Mouse (Mus musculus): Measurements from ENCODE around the gene Prkrip1. TPM values are rescaled to one million over a fixed set of nuclear protein-coding genes. Genes with fewer than 3 reads are reported as not detected.
"Not testable (repeated sequence)": the region's sequence is repeated elsewhere in the genome, so short reads cannot be mapped to it uniquely, and the experiment has no call there.

Gene Prkrip1
- polyA plus RNA-seq, 1 experiment from 2014 or later = 55.6 TPM

DNA sequence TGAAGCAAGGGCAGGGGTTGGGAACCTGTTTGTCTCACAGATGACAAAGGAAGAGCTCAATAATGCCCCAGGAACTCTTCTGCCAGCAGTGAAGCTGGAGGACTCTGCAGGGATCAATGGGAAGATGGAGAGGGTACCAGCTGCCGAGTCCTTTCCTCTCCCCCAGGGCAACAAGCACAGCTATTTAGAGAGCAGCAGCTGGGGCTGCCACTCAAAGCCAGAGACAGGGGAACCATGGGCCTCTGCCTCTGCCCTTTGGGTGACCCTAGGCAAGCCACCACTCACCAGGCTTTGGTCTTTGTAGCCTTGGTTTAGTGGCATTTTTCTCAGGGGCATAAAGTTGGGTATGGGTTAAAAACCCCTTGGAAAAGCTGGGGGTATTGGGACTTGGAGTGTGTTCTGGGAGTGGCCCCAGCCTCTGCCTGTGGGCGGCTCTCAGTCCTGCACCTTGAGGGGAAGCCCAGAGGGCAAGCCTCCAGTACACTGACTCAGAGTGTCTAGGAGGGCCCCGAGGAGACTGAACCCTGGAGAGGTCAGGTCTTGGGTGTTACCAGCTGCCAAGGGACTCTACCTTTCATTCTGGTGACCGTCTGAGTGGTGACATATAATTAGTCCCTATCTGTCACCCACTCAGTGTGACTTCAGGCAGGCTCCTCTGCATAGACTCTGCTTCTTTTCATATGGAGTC is 31.7 kb upstream of the Prkrip1 start:
- Histone ChIP-seq H3K4me1 (peaks cover 7% of the 10 kb centered on the region; the same call in 1 of the 2 replicates), H3K27ac (no peak overlapping the region), H3K4me3 (no peak overlapping the region), H3K27me3 (replicated peaks) (no peaks in the 10 kb centered on the region), H3K36me3 (replicated peaks) (0 out of 2 replicates have a peak, but pooled peaks cover 11% of the 10 kb centered on the region), H3K9ac (no peak overlapping the region), H3K4me2 (no peak overlapping the region), H3K9me3 (no peaks in the 10 kb centered on the region)
- ATAC-seq (replicated peaks) = no peak
- 66% methylated on average over 4 of the region's 4 CpGs for WGBS

DNA sequence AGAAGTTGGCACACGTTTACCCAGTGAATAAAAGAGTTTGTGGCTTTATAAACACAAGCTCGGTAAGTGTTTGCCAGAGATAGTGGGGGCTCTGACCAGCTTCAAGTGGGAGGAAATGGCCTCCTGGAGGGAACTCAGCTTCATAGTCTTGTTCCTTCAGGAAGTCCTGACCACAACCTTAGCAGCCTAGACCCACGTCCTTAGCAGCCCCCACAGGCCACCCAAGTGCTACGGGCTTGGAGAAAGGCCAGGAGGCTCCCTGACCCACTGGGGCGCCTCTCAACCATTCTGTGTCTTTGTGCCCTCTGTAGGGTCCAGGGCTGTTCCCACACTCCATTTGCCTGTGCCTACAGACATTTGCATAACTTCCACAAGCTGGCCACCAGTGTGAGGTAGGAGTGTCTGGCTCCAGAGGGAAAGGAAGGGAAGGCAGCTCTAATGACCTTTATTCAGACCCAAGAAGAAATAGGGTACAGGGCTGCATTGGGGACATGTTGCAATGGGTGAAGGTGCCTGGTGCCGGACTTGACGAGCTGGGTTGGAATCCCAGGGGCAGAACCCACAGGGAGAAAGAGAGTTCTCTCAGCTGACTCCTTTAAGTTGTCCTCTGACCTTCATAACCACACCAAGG is 27.6 kb upstream of the Prkrip1 start:
- Histone ChIP-seq H3K4me2 (no peak overlapping the region), H3K27me3 (replicated peaks) (no peaks in the 10 kb centered on the region), H3K4me3 (no peak overlapping the region), H3K4me1 (no peaks in the 10 kb centered on the region), H3K9ac (no peak overlapping the region), H3K27ac (no peak overlapping the region), H3K9me3 (no peaks in the 10 kb centered on the region), H3K36me3 (replicated peaks) (peaks cover 30% of the 10 kb centered on the region)
- 80% methylated on average over 7 of the region's 7 CpGs for WGBS
- ATAC-seq (replicated peaks) = no peak

DNA sequence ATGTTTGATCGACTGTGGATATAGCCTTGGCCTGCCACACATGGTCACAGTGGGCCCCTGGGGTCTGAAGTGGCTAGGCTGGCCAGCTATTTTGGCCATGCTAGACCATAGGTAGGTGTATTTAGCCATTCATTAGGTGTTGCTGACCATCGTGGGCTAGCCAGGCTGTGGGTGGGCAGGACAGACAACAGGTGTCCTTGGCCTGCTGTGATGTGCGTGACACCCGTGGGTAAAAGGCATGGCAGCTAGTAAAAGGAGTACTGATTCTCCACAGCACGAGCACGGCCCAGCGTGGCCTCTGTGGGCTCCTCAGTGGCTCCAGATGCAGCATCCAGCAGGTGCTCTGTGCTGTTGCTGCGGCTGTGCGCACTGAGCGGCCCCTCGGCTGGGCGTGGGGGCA is 19.8 kb upstream of the Prkrip1 start:
- H3K4me1 ChIP-seq = no peaks in the 10 kb centered on the region
- H3K27me3 ChIP-seq (replicated peaks) = no peaks in the 10 kb centered on the region
- 84% methylated on average over 12 of the region's 12 CpGs for WGBS
- no peak overlapping the region for H3K4me3 ChIP-seq
- H3K4me2 ChIP-seq = no peak overlapping the region
- ATAC-seq (replicated peaks) = no peak
- no peak overlapping the region for H3K9ac ChIP-seq
- no peaks in the 10 kb centered on the region for H3K9me3 ChIP-seq
- peaks cover 36% of the 10 kb centered on the region for H3K36me3 ChIP-seq (replicated peaks)
- H3K27ac ChIP-seq = no peak overlapping the region

DNA sequence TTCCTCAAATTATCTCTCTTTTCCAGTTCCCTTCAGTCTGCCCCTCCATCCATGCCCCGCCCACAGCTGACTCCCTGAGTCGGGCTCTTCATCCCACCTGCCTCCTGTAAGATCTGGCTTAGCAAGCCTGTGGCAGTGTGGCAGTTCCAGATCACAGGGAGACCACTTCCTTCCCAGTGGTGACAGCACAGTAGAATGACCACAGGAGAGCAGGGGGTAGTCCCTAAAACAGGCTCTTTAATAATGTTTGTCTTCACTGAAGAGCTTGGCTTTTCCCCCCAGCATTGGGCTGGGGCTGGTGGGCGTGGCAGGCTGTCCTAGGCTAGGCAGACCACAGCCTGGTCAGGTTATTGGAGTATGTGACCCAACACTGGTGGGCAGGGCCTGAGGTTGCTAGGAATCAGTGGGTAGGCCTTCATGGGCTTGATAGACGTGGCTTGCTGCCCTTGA is 19.2 kb upstream of the Prkrip1 start:
- H3K4me2 ChIP-seq = no peak overlapping the region
- H3K4me3 ChIP-seq = no peak overlapping the region
- H3K4me1 ChIP-seq = no peaks in the 10 kb centered on the region
- WGBS = 74% methylated on average over 4 of the region's 4 CpGs
- H3K9me3 ChIP-seq = no peaks in the 10 kb centered on the region
- no peak for ATAC-seq (replicated peaks)
- peaks cover 29% of the 10 kb centered on the region for H3K36me3 ChIP-seq (replicated peaks)
- no peaks in the 10 kb centered on the region for H3K27me3 ChIP-seq (replicated peaks)
- H3K27ac ChIP-seq = no peak overlapping the region
- no peak overlapping the region for H3K9ac ChIP-seq

DNA sequence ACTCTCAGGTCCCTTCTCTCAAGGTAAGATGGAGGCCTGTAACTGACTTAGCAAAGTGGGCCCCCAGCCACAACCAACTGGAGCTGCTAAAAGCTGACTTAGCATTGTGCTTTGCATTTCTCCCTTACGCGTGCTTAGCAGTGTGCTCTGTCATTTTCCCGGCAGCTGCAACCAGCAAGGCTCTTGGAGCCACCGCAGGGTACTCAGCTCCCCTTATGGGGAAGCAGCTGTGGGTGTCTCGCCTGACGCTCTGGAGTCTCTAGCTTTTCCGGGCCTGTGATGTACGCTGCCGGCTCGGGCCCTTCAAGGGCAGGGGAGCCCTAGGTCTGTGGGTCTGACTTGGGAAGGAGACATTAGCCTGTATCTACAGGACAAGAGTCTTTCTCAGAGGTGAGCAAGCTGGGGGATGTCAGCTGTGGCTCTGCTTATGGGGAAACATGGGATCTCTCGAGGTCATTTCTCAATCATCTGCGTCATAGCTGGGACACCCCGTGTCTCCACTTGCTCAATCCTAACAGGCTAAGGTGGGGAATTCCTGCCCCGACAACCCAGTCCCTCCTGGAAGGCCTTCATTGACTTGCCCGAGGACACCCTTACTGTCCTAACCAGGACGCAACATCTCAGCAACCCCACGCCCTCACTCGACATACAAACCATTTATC is 18.4 kb upstream of the Prkrip1 start:
- WGBS = 85% methylated on average over 18 of the region's 18 CpGs
- H3K36me3 ChIP-seq (replicated peaks) = peaks cover 29% of the 10 kb centered on the region
- no peaks in the 10 kb centered on the region for H3K9me3 ChIP-seq
- no peaks in the 10 kb centered on the region for H3K4me1 ChIP-seq
- no peak overlapping the region for H3K27ac ChIP-seq
- no peak overlapping the region for H3K9ac ChIP-seq
- no peaks in the 10 kb centered on the region for H3K27me3 ChIP-seq (replicated peaks)
- no peak overlapping the region for H3K4me3 ChIP-seq
- no peak overlapping the region for H3K4me2 ChIP-seq
- no peak for ATAC-seq (replicated peaks)

DNA sequence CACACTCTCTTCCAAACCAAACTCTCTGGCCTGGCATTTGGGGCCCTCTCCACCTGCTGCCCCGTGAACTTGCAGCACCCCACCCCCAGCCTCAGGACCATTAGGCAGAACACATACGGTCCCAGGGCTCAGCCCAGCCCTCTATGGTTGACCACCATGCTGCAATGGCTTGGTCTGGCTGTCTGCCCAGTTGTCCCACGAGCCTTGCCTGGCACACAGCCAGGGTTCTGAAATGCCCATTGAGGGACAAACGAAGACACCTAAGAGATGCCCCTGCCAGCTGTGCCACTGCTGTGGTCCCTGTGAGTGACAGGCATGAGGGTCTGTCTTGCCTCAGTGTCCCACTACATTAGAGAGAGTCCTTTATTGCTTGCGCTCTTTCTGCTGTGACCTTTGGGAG is 17.2 kb upstream of the Prkrip1 start:
- ATAC-seq (replicated peaks) = no peak
- peaks cover 19% of the 10 kb centered on the region for H3K36me3 ChIP-seq (replicated peaks)
- no peak overlapping the region for H3K27ac ChIP-seq
- no peak overlapping the region for H3K9ac ChIP-seq
- H3K27me3 ChIP-seq (replicated peaks) = no peaks in the 10 kb centered on the region
- H3K4me3 ChIP-seq = no peak overlapping the region
- H3K4me2 ChIP-seq = no peak overlapping the region
- no peaks in the 10 kb centered on the region for H3K4me1 ChIP-seq
- no peaks in the 10 kb centered on the region for H3K9me3 ChIP-seq
- WGBS = 64% methylated on average over 5 of the region's 5 CpGs

DNA sequence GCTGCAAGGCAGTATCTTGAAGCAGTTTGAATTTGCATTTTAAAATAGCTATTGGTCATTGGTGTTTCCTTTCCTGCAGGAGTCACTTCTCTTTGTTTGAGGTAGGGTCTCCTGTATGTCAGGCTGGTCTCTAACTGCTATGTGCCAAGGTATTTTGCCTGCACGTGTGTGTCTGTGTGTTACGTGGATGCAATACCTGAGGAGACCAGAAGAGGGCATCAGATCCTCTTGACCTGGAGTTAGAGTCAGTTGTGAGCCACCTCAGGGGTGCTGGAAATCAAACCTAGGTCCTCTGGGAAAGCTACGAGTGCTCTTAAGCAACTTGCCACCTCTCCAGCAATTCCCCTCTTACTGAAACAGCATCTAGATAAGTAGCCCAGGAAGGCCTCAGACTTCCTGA is 16.4 kb upstream of the Prkrip1 start:
- no peak for ATAC-seq (replicated peaks)
- H3K4me3 ChIP-seq = no peak overlapping the region
- H3K27ac ChIP-seq = no peak overlapping the region
- 93% methylated on average over 3 of the region's 3 CpGs for WGBS
- H3K4me1 ChIP-seq = no peaks in the 10 kb centered on the region
- H3K9me3 ChIP-seq = no peaks in the 10 kb centered on the region
- no peaks in the 10 kb centered on the region for H3K27me3 ChIP-seq (replicated peaks)
- no peak overlapping the region for H3K4me2 ChIP-seq
- H3K9ac ChIP-seq = no peak overlapping the region
- peaks cover 12% of the 10 kb centered on the region; the same call in 1 of the 2 replicates for H3K36me3 ChIP-seq (replicated peaks)

DNA sequence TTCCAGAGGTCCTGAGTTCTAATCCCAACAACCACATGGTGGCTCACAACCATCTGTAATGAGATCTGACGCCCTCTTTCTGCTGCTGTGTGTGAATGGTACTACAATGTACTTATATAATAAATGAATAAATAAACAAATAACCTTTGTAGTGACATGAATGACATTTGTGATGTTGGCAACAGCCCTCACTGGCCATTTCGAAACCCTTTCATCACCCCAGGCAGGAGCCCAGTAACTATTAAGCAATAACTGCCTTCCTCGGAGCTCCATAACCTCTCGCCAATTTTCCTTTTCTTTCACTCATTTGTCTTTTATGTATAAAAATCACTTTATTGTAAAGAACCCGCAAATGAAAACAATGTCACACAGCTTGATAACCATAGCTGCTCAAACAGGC is 15.0 kb upstream of the Prkrip1 start:
- H3K27me3 ChIP-seq (replicated peaks) = no peaks in the 10 kb centered on the region
- 83% methylated on average over 5 of the region's 5 CpGs for WGBS
- H3K4me3 ChIP-seq = no peak overlapping the region
- no peaks in the 10 kb centered on the region for H3K4me1 ChIP-seq
- H3K9ac ChIP-seq = no peak overlapping the region
- no peak overlapping the region for H3K4me2 ChIP-seq
- ATAC-seq (replicated peaks) = no peak
- no peak overlapping the region for H3K27ac ChIP-seq
- no peaks in the 10 kb centered on the region for H3K9me3 ChIP-seq
- peaks cover 9% of the 10 kb centered on the region; the same call in 1 of the 2 replicates for H3K36me3 ChIP-seq (replicated peaks)

DNA sequence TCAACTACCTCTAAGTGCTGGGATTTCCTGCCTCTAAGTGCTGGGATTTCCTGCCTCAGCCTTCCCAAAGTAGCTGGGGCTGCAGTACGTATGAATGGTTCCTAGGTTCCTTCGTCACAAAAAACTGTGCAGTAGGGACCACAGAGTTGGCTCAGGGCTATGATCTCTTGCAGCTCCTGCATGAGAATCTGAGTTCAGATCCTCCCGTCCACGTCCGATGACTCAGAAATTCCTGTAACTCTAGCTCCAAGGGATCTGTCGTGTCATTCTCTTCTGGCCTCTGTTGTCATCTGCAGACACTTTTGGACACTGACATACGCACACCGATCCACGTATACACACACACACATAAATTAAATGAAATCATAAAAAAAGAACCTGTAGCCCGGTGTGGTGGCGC is 14.0 kb upstream of the Prkrip1 start:
- WGBS = 94% methylated on average over 11 of the region's 11 CpGs
- Histone ChIP-seq H3K27ac (no peak overlapping the region), H3K9ac (no peak overlapping the region), H3K4me1 (no peaks in the 10 kb centered on the region), H3K36me3 (replicated peaks) (no peaks in the 10 kb centered on the region), H3K4me3 (no peak overlapping the region), H3K4me2 (no peak overlapping the region), H3K27me3 (replicated peaks) (no peaks in the 10 kb centered on the region), H3K9me3 (no peaks in the 10 kb centered on the region)
- ATAC-seq (replicated peaks) = no peak

DNA sequence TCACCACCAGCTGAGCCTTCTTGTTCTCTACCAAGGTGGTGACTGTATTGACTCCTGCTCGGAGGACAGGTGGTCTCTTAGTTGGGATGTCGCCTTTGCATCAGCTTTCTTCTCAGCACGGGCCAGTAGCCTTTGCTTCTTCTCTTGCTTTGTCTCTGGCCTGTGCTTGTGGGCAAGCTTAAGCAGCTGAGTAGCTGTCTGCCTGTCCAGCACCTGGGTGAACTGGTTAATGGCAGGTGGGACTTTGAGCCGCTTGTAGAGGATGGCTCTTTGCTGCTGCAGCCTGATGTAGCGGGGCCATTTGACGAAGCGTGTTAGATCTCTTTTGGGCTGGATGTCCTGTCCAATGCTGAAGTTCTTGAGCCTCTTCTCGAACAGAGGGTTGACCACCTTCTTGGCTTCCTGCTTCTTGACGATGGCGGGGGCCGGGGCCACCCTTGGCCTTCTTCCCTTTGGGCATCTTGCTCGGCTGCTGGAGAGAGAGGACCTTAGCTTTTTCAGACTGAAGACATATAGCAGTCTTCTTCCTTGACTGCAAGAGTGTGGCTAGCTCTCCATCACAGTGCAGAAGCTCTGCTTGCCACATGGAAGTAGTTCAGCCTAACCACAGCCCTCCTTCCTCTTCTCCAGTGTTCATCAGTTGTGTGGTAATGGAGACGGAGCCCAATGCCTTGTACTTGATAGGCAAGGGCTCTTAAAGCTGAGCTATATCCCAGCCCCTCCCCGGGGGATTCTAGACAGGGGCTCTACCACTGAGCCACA is 12.8 kb upstream of the Prkrip1 start:
- H3K36me3 ChIP-seq (replicated peaks); ATAC-seq (replicated peaks): not testable (repeated sequence)
- WGBS = 92% methylated on average over 14 of the region's 14 CpGs

DNA sequence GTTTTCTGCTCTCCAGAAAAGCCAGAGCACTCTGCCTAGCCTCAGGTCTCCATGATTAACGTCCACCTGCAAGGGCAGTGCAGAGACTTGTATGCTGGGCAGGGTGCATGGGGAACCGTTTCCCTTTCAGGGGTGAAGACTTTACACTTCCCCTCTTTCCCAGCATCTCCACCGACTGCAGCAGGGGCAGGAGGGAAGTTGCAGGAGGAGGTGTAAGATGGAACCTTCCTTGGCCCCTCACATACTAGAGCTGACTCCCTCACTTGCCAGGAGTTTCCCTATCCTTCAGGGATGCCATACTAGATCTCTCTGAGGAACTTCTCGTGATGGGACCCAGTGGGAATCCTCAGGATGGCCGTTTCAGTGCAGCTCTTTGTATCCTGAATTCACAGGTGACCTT is 11.8 kb upstream of the Prkrip1 start:
- Histone ChIP-seq H3K9ac (no peak overlapping the region), H3K36me3 (replicated peaks) (no peaks in the 10 kb centered on the region), H3K4me2 (no peak overlapping the region), H3K9me3 (no peaks in the 10 kb centered on the region), H3K4me3 (no peak overlapping the region), H3K4me1 (no peaks in the 10 kb centered on the region), H3K27me3 (replicated peaks) (no peaks in the 10 kb centered on the region), H3K27ac (no peak overlapping the region)
- no peak for ATAC-seq (replicated peaks)
- WGBS = 84% methylated on average over 5 of the region's 5 CpGs

More for the DNA sequence above, 12.8 kb upstream of the Prkrip1 start:
- H3K4me2 ChIP-seq; H3K27me3 ChIP-seq (replicated peaks); H3K27ac ChIP-seq; H3K4me1 ChIP-seq; H3K9ac ChIP-seq; H3K9me3 ChIP-seq; H3K4me3 ChIP-seq: not testable (repeated sequence)

DNA sequence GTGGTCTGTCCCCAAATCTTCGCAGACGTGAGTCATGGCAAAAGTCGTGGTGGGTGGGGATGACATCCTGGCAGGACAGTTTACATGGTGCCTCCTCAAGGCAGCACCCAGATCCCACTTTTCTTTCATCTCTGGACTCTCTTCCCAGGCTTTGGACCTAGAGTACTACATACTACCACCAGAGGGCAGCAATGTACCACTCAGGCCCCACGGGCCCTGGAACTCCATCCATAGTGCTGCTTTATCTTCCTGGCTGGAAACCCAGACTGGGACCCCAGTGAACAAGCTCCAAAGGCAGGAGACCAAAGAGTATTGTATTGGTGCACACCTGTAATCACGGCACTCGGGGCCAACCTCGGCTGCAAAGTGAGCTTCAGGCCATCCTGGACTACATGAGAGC is 3.1 kb upstream of the Prkrip1 start:
- Histone ChIP-seq H3K9me3 (no peaks in the 10 kb centered on the region), H3K36me3 (replicated peaks) (no peaks in the 10 kb centered on the region)
- peak; percentile 63; the same call in 1 of the 2 replicates for ATAC-seq (replicated peaks)

More for the DNA sequence above, 3.1 kb upstream of the Prkrip1 start:
- H3K27me3 ChIP-seq (replicated peaks) = no peaks in the 10 kb centered on the region
- H3K4me2 ChIP-seq = no peak overlapping the region
- H3K27ac ChIP-seq = no peak overlapping the region
- H3K9ac ChIP-seq = no peak overlapping the region
- WGBS = 29% methylated on average over 7 of the region's 7 CpGs
- H3K4me3 ChIP-seq = no peak overlapping the region
- H3K4me1 ChIP-seq = peaks cover 14% of the 10 kb centered on the region
